Mouse (Mus musculus): ENCODE results near the gene Sirt2. TPM values are rescaled to one million over a fixed set of nuclear protein-coding genes. Genes with fewer than 3 reads are reported as not detected.

Gene Sirt2
- polyA plus RNA-seq, 1 experiment: 254 TPM

- Histone ChIP-seq H3K36me3 (replicated peaks; ENCODE audit: low read length) (peaks cover 7% of the 10 kb centered on the region), H3K4me3 (replicated peaks) (peak overlapping the region; percentile 84), H3K9me3 (peaks cover 26% of the 10 kb centered on the region), H3K4me1 (peaks cover 10% of the 10 kb centered on the region), H3K27me3 (replicated peaks) (peaks cover 34% of the 10 kb centered on the region)
- TF ChIP-seq GATA1 (IDR thresholded peaks at IDR 0.05; ENCODE audit: borderline replicate concordance, low read length): no peak
- no peak for TF ChIP-seq FLI1 (IDR thresholded peaks at IDR 0.05; ENCODE audit: low read length)
These were observed 34.0 kb upstream of the Sirt2 start for GRCm38 (mm10) chr7:28732341-28733142.

DNA sequence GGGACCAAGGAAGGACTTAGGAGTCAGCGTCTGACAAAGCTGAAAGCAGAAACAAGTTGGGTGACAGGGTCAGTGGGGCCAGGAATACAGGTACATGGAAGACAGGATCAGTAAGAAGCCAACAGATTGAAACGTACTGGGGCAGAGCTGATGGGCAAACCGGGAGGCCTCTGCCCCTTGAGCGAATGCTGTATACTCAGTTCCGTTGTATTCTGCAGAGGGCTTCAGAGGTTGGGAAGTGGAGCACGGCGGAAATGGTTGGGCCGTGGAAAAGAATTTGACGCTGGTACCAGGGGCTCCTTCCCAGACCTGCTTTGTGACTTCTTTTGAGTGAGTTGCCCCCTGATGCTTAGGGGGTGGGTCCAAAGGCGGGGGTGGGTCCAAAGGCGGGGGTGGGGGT lies 33.3 kb upstream of the Sirt2 start:
- Histone ChIP-seq H3K4me1 (peaks cover 10% of the 10 kb centered on the region), H3K9me3 (peaks cover 26% of the 10 kb centered on the region), H3K27me3 (replicated peaks) (peaks cover 33% of the 10 kb centered on the region), H3K4me3 (replicated peaks) (peak overlapping the region; percentile 84), H3K36me3 (replicated peaks; ENCODE audit: low read length) (peaks cover 10% of the 10 kb centered on the region)
- no peak for TF ChIP-seq GATA1 (IDR thresholded peaks at IDR 0.05; ENCODE audit: borderline replicate concordance, low read length)
- no peak for TF ChIP-seq FLI1 (IDR thresholded peaks at IDR 0.05; ENCODE audit: low read length)

DNA sequence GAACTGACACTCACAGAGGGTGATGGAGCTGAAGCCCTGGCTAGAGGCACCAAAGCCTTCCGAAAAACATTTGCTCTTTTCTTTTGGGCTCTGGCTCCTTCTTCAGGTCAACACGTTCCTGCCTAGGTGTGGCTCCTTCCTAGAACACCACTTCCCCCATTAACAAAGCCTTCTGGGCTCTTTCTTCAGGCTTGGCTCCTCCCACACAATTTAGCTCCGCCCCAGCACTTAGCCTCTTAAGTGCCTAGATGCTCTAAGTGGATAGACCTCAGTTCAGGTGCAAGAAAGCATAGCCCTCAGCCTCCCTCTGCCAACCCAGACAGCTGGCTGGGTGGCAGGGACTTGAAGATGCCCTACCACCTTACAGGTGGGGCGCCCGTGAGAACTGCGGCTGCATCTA lies 30.8 kb upstream of the Sirt2 start:
- peaks cover 31% of the 10 kb centered on the region for H3K36me3 ChIP-seq (replicated peaks; ENCODE audit: low read length)
- TF ChIP-seq FLI1 (IDR thresholded peaks at IDR 0.05; ENCODE audit: low read length): no peak
- no peak for TF ChIP-seq GATA1 (IDR thresholded peaks at IDR 0.05; ENCODE audit: borderline replicate concordance, low read length)
- H3K4me3 ChIP-seq (replicated peaks): no peak overlapping the region
- H3K9me3 ChIP-seq: peaks cover 25% of the 10 kb centered on the region
- H3K4me1 ChIP-seq: peaks cover 27% of the 10 kb centered on the region
- H3K27me3 ChIP-seq (replicated peaks): peaks cover 22% of the 10 kb centered on the region

GRCm38 (mm10) chr7:28739829-28740228 lies 26.7 kb upstream of the Sirt2 start:
- Histone ChIP-seq H3K4me3 (replicated peaks) (no peak overlapping the region), H3K4me1 (peaks cover 45% of the 10 kb centered on the region), H3K36me3 (replicated peaks; ENCODE audit: low read length) (peaks cover 40% of the 10 kb centered on the region), H3K27me3 (replicated peaks) (peaks cover 2% of the 10 kb centered on the region), H3K9me3 (no peaks in the 10 kb centered on the region)
- no peak for TF ChIP-seq FLI1 (IDR thresholded peaks at IDR 0.05; ENCODE audit: low read length)
- no peak for TF ChIP-seq GATA1 (IDR thresholded peaks at IDR 0.05; ENCODE audit: borderline replicate concordance, low read length)

GRCm38 (mm10) chr7:28740949-28741348 lies 25.6 kb upstream of the Sirt2 start:
- Histone ChIP-seq H3K4me3 (replicated peaks) (peak overlapping the region; percentile 97), H3K4me1 (peaks cover 45% of the 10 kb centered on the region), H3K36me3 (replicated peaks; ENCODE audit: low read length) (peaks cover 49% of the 10 kb centered on the region), H3K9me3 (no peaks in the 10 kb centered on the region), H3K27me3 (replicated peaks) (no peaks in the 10 kb centered on the region)
- TF ChIP-seq FLI1 (IDR thresholded peaks at IDR 0.05; ENCODE audit: low read length) (no peak), GATA1 (IDR thresholded peaks at IDR 0.05; ENCODE audit: borderline replicate concordance, low read length) (no peak)

DNA sequence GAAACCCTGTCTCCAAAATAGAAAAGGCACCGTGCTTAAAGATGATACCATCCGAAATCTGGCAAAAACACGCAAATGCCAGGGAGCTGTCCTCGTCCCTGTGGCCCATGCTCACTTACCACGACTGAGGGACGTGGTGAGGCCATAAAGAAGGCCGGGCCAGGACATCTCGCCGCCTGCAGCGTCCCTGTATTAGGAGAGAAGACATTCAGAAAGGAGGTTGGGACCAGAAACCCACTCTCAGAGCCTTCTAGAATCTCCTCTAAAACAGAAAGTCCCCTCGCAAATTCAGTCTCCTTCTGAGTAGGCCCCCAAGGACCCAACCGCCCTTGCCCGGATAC lies 25.2 kb upstream of the Sirt2 start:
- H3K4me1 ChIP-seq: peaks cover 45% of the 10 kb centered on the region
- no peaks in the 10 kb centered on the region for H3K9me3 ChIP-seq
- no peaks in the 10 kb centered on the region for H3K27me3 ChIP-seq (replicated peaks)
- peaks cover 52% of the 10 kb centered on the region for H3K36me3 ChIP-seq (replicated peaks; ENCODE audit: low read length)
- H3K4me3 ChIP-seq (replicated peaks): peak overlapping the region; percentile 97
- TF ChIP-seq GATA1 (IDR thresholded peaks at IDR 0.05; ENCODE audit: borderline replicate concordance, low read length) (no peak), FLI1 (IDR thresholded peaks at IDR 0.05; ENCODE audit: low read length) (no peak)

DNA sequence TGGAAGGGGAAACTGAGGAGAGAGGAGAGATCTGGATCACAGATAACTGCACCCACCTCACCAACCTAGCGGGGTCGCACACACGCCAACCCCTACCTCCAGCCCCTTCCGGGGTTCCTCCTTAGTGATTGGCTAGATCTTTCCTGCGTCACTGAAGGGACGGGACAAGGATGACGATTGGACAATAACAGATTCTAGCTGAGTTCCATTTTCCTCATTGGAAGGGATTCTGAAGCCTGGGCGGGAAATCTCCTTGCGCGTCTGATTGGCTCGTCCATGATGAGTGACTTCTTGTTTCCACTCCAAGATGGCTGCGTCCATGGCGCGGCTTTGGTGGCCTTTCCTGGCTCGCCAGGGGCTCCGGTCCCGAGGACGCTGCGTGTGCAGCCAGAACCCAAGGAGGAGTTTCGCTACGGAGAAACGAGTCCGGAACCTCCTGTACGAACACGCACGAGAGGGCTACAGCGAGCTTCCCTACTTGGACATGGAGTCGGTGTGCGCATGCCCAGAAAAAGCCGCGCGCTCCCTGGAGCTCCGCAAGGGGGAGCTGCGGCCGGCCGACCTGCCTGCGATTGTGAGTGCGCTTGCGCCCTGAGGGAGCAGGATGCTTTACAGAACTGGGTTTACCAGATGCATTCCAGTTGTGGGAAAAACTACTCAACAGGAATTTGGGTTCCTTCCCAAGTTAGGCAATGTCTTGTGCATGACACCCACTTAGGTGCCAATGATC lies 24.7 kb upstream of the Sirt2 start, which contains the start of the genes Mrps12 and Sars2:
Mrps12 (minus strand) TSS at position 112 of the 730 bp plus-strand sequence.
Sars2 (plus strand) TSS at position 284 of the 730 bp plus-strand sequence.
- Histone ChIP-seq H3K27me3 (replicated peaks) (no peaks in the 10 kb centered on the region), H3K9me3 (no peaks in the 10 kb centered on the region), H3K4me3 (replicated peaks) (peak within 1 kb of the TSS; percentile 97), H3K4me1 (peaks cover 45% of the 10 kb centered on the region), H3K36me3 (replicated peaks; ENCODE audit: low read length) (peaks cover 57% of the 10 kb centered on the region)
- TF ChIP-seq GATA1 (IDR thresholded peaks at IDR 0.05; ENCODE audit: borderline replicate concordance, low read length) (no peak), FLI1 (IDR thresholded peaks at IDR 0.05; ENCODE audit: low read length) (no peak)

GRCm38 (mm10) chr7:28749935-28750334 lies 16.6 kb upstream of the Sirt2 start:
- TF ChIP-seq GATA1 (IDR thresholded peaks at IDR 0.05; ENCODE audit: borderline replicate concordance, low read length) (no peak), FLI1 (IDR thresholded peaks at IDR 0.05; ENCODE audit: low read length) (no peak)
- H3K27me3 ChIP-seq (replicated peaks): no peaks in the 10 kb centered on the region
- peaks cover 70% of the 10 kb centered on the region for H3K36me3 ChIP-seq (replicated peaks; ENCODE audit: low read length)
- no peaks in the 10 kb centered on the region for H3K9me3 ChIP-seq
- peaks cover 30% of the 10 kb centered on the region for H3K4me1 ChIP-seq
- no peak overlapping the region for H3K4me3 ChIP-seq (replicated peaks)

DNA sequence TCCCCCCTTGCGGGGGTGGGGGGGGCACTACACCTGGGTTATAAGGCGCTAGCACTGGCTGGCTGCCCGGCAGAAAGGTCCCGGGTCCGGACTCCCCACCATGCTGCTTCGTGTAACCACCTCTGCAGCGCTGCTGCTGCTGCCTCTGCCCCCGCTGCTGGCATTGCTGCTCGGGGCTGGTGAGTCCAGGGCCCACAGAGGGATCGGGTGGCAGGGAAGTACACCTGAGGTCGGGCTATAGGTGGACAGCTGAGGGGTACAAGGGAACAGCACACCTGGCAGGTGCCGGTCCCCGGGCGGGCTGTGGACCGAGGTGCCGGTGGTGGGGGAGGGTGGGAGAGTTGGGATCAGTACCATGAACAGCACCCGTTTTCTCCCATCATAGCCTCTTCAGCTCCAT lies 10.5 kb upstream of the Sirt2 start, which contains the start of gene Ccer2:
Ccer2 (plus strand) TSS at position 96 of the 400 bp plus-strand sequence.
- TF ChIP-seq FLI1 (IDR thresholded peaks at IDR 0.05; ENCODE audit: low read length): no peak
- no peak for TF ChIP-seq GATA1 (IDR thresholded peaks at IDR 0.05; ENCODE audit: borderline replicate concordance, low read length)
- peak within 1 kb of the TSS; percentile 83 for H3K4me3 ChIP-seq (replicated peaks)
- no peaks in the 10 kb centered on the region for H3K9me3 ChIP-seq
- H3K4me1 ChIP-seq: peaks cover 56% of the 10 kb centered on the region
- H3K36me3 ChIP-seq (replicated peaks; ENCODE audit: low read length): peaks cover 61% of the 10 kb centered on the region
- H3K27me3 ChIP-seq (replicated peaks): peaks cover 11% of the 10 kb centered on the region

DNA sequence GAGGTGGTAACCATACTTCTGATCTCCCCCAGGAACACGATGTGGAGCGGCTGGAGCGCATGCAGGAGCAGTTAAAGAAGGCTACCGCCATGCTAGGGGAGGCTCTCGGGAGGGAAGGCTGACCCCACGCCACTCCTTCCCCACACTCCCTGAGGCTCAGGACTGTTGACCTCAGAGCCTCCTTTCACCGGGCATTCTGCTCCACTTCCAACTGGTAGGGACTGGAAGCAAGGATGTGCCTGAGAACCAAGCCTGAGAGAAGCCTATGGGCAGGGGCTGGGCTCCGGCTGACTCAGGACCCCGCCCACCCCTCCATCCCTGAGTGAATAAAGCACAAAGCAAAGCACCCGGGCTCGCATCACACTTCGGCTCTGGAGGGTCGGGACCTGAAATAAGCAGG lies 7.9 kb upstream of the Sirt2 start:
- peaks cover 42% of the 10 kb centered on the region for H3K4me1 ChIP-seq
- peaks cover 71% of the 10 kb centered on the region for H3K36me3 ChIP-seq (replicated peaks; ENCODE audit: low read length)
- no peak overlapping the region for H3K4me3 ChIP-seq (replicated peaks)
- H3K9me3 ChIP-seq: no peaks in the 10 kb centered on the region
- TF ChIP-seq FLI1 (IDR thresholded peaks at IDR 0.05; ENCODE audit: low read length): no peak
- TF ChIP-seq GATA1 (IDR thresholded peaks at IDR 0.05; ENCODE audit: borderline replicate concordance, low read length): no peak
- peaks cover 11% of the 10 kb centered on the region for H3K27me3 ChIP-seq (replicated peaks)

Measured in megakaryocyte, embryonic 14.5 days (primary cell).